Mouse (Mus musculus) thymus, postnatal 10 days (tissue): Measurements from ENCODE around the gene Tmsb15b1.
"Not testable (repeated sequence)": the region's sequence is repeated elsewhere in the genome, so short reads cannot be mapped to it uniquely, and the experiment has no call there.

ENCODE experiments used
- DNase-seq, 2 experiments: peaks; one replicate each; pipeline ENCODE4 v3.0.0; 2021; ENCODE audit warnings: low spot score in 2 of 2

Tmsb15b1 gene

DNA sequence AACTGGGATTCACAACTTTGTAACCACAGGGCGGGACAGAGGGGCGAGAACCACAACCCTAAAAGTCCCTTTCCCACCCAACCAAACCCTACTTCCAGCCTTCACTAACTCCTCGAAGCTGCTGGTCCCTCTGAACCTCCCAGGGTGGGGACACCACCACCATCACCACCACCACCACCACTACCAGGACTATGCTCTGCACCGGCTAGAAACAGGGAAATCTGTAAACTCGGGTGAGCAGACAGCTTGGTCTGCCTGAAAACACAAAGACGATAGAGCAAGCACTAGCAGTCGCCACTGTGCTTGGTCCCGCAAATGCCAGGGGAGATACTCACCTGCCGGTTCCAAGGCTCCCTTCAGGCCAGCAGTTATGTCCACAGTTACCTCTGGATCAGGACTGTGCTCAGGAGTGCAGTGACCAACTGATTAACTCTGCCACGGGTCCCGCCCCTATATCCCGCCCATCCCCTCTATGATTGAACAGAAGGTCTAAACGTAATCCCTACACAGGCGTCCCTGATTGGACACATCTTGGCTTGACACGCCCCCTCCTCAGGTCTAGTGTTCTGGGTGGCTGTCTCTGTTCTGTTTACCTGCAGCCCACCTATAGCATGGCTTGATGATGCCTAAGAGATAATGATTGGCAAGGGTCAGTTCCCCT, at the start of gene Tmsb15b1, which contains the start of gene Tmsb15l:
Tmsb15b1 (minus strand) TSS at position 451 of the 661 bp plus-strand sequence.
Tmsb15l (minus strand) TSS at position 446 of the 661 bp plus-strand sequence.
- DNase-seq = peak; percentile 36 to 56

DNA sequence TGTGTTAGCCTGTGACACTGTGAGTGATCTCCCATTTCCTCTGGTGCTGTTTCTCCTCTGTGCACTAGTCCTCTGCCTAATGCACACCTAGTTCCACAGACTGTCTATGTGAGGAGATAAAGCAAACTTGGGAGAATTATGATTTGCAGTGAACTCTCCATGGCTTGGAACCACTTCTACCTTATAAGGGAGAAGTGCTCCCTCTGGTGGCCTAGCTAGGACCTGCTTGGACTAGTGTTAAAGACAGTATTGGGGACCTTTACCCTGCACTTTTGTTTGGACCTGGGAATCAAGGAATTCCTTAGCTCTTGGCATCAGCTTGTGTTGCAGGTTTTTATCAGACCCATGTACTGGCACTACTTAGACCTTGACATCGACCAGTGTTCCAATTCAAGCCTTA, 42.6 kb upstream of the Tmsb15b1 start:
- DNase-seq = peak; percentile 9 to 54

DNA sequence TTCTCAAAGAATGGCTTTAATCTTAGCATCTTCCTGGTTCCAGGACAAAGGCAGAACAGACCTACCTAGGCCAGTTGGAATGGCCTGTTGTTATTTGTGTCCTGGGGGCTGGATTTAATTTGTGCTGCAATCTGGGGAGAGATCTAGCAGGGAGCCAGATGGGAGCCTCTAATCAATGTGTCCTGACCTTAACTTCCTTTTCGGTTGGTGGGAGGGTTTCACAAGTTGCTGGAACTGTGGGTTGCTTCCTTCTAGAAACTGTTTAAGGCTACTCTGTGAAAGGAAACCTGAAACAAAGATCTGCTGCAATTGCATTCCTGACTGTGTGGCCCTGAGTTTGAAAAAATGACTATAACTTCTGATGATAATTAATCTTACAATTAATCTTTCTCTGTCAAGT, 41.0 kb upstream of the Tmsb15b1 start:
- no peak for DNase-seq

DNA sequence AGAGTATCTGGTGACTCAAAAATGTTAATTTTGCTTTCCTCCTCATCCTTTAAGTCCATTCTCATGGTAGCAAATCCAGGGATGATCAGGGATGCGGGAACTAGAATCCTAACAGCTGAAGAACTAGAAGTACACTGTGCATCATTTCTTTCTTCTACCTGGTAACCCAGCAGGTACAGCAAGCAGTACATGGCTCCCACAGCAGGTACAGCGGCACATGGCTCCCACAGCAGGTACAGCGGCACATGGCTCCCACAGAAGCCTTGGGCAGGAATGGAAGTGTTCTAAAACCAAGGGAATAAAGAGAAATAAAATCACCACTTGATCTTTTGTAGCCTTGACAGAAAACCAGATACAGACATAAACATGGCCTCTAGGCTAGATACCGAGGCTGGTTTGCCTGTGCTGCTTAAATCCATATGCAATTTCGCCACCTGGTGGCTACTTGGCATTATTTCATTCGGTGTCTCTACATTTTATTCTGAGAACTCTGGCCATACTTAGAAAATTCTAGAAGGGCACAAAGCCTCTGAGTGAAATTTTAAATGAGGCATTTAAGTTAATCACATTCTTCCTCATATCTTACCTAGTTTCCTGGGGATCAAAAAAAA, 38.5 kb upstream of the Tmsb15b1 start:
- peak in 1 of 2 experiments; percentile 31 for DNase-seq

DNA sequence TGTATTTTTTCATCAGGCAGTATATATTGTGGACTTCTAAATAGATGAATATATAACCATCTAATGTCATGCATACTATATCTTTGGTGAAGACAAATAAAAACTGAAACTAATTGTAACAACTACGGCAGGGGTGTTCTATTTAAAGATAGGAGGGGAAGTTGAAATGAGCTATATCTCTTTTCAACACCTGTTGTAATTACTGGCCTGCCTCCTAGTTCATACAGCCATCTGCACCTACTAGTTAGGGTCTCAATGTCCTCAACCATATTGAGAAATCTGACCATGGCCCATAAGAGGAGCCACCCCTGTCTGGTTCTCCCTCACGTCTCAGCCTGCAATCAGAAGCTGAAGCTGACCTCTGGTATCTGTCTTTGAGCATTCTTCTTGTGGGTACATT, 19.6 kb upstream of the Tmsb15b1 start:
- no peak for DNase-seq

DNA sequence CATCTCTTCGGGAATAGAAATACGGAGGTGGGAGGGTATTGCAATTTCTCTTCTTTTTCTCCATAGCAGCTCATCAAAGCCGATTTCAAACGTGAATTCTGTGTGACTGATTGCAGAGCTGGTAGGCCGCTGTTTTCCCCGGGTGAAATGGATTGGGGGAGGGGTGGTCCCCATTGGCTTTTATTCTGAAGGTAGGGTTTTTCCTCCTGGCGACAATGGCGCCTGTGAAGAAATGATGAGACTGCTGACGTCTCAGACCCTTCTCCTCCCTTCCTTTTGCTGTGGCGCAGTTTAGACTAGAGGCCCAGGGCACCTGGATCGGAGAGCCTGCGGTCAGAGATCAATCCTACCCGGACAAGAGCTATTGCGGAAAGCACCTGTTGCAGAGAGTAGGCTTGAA, 17.0 kb upstream of the Tmsb15b1 start:
- DNase-seq = no peak

DNA sequence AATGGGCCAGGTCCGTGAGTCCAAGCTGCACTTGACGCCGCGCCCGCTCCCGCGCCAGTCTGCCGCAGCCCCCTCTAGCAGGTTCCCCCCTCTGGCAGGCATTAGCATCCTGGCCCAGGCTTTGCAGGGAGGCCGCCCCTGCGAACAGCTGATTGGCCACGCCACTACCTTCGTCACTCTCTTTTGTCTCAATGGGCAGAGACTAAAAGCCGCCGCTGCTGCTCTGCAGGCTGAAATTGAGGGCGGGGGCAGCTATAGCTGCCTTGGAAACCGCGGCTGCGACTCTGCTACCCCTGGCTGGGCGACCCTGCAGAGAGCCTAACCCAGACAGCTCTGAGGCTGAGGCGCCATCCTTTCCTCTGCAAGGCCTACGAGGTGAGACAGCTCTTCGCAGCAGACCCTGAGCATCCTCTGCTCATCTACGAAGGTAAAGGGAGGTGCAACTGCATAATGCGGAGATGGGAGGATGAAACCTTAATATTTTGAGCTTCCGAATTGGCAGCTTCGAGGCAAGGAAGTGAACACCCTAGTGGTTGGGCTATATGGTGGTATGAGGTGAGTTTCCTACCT, 16.4 kb upstream of the Tmsb15b1 start, which contains the start of gene Zcchc18:
Zcchc18 (plus strand) TSS at position 178 of the 570 bp plus-strand sequence.
- peak; percentile 31 for DNase-seq

DNA sequence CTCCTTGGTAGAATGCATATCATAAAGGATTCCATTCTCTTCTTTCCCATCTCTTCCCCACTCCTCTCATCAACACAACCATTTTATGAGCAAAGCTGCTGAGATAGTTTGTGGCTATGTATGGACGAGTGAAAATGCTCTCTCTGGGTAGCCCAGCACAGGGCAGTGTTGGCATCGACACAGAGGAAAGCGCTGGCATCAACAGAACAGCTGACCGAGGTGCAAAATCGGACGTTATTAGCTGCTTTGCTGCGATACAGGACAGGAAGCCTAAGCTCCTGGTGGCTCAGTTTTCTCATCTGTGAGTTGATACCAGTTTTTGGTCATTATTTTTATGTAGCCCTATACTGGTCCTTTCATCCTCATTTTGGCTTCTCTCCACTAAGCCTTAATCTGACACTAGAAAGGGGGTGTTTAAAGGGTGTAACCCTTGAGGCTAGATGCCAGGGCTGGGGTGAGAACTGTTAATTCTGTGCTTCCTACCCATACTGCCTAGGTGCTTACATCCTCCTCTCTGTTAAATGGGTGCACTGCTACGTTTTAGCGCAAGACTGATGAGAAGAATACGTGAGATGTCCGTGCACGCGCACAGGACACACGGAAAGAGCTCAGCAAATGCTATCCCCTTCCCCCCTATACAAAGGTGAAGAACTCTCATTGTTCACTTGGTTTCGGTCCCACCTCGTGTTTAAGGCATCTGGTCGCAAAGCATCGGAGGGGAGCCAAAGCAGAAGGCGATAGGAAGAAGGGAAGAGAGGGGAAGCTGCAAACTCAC, 15.7 kb upstream of the Tmsb15b1 start:
- DNase-seq = no peak

DNA sequence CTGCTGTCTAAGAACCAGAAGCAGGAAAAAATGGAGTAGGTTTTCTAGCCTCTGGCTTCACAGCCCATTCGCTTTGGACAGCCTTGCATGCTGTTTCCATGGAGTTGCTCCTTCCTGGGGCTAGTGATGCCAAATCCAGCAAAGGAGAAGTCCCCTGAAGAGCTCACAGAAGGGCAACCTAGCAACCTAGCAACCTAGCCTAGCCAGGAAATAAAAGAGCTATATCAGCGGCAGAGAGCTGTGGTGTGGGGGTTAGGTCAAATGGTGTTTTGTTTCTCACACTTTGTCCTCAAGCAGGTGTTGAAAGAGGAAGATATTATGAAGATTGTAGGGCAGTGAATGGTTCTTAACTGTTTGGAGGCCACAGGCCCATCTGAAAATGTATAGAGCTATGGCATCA, 14.6 kb upstream of the Tmsb15b1 start:
- no peak for DNase-seq

DNA sequence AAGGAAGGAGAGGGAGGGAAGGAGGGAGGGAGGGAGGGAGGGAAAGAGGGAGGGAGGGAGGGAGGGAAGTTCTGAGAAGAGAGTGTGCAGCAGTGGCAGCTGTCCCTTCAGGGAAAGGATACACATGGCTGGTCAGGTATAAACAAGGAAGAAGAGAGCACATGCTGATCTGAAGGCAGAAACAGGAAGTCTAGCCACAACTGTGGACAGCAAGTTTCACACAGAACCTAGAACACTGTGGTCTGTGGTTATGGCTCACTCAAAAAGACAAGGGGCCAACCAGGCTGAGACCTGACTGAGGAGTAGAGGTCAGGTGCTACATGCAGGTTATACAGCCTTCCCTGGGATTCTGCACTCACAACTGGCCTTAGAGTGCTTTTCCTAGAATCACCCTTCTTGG, 9.4 kb upstream of the Tmsb15b1 start:
- DNase-seq = no peak

DNA sequence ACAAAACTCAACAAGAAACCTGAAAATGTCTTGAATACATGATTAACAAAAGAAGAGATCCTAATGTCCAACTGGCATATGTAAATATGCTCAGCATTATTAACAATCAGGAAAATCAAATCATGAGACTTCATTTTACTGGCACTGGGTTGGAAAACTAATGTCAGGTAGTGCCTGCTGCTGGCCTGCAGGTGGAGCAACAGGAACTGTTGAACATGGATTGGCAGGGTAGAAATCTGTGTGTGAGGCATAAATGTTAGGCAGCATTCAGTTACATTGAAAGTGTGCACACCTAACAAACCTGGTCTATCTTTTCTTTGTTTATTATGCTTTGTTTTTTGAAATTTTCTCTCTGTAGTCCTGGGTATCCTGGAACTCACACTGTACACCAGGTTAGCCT, 1.9 kb upstream of the Tmsb15b1 start:
- no peak for DNase-seq

DNA sequence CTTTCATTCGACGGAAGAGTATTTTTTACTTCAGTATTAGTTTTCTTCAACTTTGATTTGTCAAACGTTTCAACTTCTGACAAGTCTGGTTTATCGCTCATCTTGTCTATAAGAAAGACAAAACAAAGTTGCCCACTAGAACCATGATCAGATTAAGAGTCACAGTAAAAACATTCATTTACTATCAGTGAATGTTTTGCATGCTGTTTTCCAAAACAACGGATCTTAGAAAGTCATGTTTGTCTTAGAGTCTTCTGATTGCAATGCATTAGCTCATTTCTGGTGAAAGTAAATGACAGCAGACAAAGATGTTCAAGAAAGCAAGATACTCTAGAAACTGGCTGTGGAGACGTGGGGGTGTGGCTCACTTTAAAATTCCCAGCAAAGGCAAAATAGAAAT, 1.3 kb downstream of the Tmsb15b1 start, which contains the start of gene Tmsb15b2:
Tmsb15b2 (minus strand) TSS at position 101 of the 400 bp plus-strand sequence.
- DNase-seq = not testable (repeated sequence)

DNA sequence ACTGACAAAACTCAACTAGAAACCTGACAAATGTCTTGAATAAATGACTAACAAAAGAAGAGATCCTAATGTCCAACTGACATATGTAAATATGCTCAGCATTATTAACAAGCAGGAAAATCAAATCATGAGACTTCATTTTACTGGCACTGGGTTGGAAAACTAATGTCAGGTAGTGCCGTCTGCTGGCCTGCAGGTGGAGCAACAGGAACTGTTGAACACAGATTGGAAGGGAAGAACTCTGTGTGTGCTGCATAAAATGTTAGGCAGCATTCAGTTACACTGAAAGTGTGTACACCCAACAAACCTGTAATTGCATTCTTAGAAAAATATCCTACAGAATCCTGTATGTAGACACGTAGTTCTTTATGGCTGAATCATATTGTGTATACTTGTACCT, 17.0 kb downstream of the Tmsb15b1 start:
- DNase-seq = peak in 1 of 2 experiments; percentile 4

DNA sequence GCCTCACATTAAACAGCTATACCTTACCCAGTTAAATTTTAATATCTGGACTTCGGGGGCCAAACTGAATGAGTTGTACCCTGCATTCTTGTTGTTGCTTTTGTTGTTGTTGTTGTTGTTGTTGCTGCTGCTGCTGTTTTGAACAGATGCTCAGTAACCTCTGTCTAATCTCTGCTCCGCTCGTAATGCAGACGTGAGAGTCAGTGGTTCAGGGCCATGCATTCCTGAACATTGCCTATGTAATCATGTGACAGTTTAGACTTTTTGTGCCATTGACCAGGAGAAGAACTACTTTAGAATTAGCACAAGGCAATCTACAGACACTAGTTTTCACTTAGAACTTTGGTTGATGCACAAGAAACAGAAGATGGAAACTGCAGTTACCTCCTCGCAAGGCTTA, 18.4 kb downstream of the Tmsb15b1 start:
- not testable (repeated sequence) for DNase-seq

DNA sequence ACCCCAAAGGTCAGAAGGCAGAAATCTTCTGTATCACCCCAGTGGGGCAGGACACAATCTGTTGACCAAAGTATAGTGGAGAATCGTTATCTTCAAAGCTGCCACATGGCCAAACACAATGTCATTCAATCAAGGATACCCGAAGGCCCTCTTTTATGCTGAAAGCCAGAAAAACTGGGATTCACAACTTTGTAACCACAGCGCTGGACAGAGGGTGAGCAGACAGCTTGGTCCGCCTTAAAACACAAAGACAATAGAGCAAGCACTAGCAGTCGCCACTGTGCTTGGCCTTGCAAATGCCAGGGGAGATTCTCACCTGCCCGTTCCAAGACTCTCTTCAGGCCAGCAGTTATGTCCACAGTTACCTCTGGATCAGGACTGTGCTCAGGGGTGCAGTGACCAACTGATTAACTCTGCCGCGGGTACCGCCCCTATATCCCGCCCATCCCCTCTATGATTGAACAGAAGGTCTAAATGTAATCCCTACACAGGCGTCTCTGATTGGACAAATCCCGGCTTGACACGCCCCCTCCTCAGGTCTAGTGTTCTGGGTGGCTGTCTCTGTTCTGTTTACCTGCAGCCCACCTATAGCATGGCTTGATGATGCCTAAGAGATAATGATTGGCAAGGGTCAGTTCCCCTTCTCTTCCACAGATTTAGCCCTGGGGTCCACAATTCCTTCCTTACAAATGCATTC, 18.9 kb downstream of the Tmsb15b1 start:
- peak in 1 of 2 experiments; percentile 59 for DNase-seq

DNA sequence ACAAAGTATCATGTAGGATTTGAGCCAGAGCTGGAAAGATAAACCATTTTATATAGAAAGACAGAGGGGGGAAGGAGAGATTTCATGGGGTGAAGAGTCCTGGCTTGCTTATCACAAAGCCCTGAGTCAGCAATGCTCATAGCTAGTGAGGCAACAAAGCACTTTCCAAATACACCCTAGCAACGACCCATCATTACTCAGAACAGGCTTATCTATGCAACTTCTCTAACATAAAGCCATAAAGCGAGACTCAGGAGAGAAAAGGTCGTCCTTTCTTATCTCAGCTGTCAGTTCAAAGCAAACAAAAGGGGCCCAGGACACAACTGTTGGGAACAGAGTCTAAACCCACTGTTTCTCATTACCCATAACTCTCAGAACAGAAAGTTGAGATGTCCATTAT, 38.7 kb downstream of the Tmsb15b1 start:
- no peak for DNase-seq

DNA sequence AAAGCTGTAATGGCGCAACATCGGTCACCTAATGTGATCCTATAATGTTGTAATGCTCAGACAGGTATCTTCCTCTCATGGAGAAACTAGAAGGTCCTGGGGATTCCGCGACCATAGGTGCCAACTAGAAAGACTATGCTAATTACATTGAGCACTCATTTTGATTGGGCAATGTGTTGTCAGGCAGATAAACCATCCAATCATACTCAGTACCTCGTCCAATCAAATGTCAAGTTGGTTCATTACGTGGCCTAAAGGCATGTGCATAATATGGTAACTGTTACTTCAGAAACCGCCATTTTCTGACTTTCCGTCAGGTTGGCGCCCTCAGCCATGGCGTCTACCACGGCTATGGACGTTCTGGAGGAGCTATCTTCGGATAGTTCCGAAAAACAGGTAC, 49.6 kb downstream of the Tmsb15b1 start, which contains the start of gene H2bfm:
H2bfm (plus strand) TSS at position 295 of the 400 bp plus-strand sequence.
- DNase-seq = no peak

DNA sequence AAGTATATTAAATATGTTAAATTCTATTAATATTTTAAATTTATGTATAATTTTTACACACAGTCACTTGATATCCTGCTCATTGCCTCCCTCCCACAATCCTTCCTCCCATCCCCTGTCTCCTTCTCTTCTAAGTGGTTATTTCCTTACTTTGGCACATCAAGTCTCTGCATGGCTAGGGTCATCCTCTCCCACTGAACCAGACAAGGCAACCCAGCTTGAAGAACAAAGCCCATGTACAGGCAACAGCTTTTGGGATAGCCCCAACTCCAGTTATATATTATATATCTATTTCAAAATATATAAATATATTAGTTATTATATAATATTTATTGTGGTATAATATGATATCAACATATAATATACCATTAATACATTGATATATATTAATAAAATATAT, 50.8 kb downstream of the Tmsb15b1 start:
- no peak for DNase-seq
